Mouse (Mus musculus) lung, postnatal 0 days (tissue): ENCODE results near the gene Rap1gap2. TPM values are rescaled to one million over a fixed set of nuclear protein-coding genes. Genes with fewer than 3 reads are reported as not detected.

Experiments
- ATAC-seq: fragments of 200-750 bp; cut with Nextera tagmentation; 2 replicates; pipeline ENCODE4 v1.8.0; 2017; ENCODE audit warnings: moderate library complexity
- DNase-seq: peaks from one replicate; pipeline ENCODE4 v3.0.0-alpha.2; 2016; ENCODE audit warnings: low spot score
- H3K27ac ChIP-seq: fragments of 300-500 bp; sonication (generic); 2 replicates; pipeline ENCODE4 v1.5.1; 2014; ENCODE audit warnings: antibody characterized with exemption, mild to moderate bottlenecking, low read length, mixed read lengths
- H3K27me3 ChIP-seq: fragments of 300-500 bp; sonication (generic); replicated peaks from 2 replicates; pipeline ENCODE4 v1.6.1; 2014; ENCODE audit warnings: low read length, mixed read lengths; ENCODE audit not compliant: insufficient read depth
- H3K36me3 ChIP-seq: fragments of 300-500 bp; sonication (generic); 2 replicates; pipeline ENCODE4 v1.6.1; 2014; ENCODE audit warnings: low read length, mixed read lengths; ENCODE audit not compliant: insufficient read depth
- H3K4me1 ChIP-seq: fragments of 300-500 bp; sonication (generic); 2 replicates; pipeline ENCODE4 v1.6.1; 2014; ENCODE audit warnings: antibody characterized with exemption, low read depth, low read length, mixed read lengths; ENCODE audit not compliant: insufficient read depth
- H3K4me2 ChIP-seq: fragments of 300-500 bp; sonication (generic); replicated peaks from 2 replicates; pipeline ENCODE4 v1.6.1; 2014; ENCODE audit warnings: low read depth, mild to moderate bottlenecking, low read length, moderate library complexity, mixed read lengths
- H3K4me3 ChIP-seq: fragments of 300-500 bp; sonication (generic); 2 replicates; pipeline ENCODE4 v1.5.1; 2014; ENCODE audit warnings: low read depth, low read length
- H3K9ac ChIP-seq: fragments of 300-500 bp; sonication (generic); replicated peaks from 2 replicates; pipeline ENCODE4 v1.6.1; 2014; ENCODE audit warnings: low read depth, mild to moderate bottlenecking
- H3K9me3 ChIP-seq: fragments of 300-500 bp; sonication (generic); 2 replicates; pipeline ENCODE4 v1.6.1; 2016; ENCODE audit warnings: low read length, mixed read lengths
- CTCF ChIP-seq: IDR thresholded peaks from 2 replicates; pipeline ENCODE4 v1.5.1; 2016; ENCODE audit warnings: antibody characterized with exemption, mild to moderate bottlenecking
- EP300 ChIP-seq: IDR thresholded peaks from 2 replicates; pipeline ENCODE4 v1.6.1; 2016; ENCODE audit warnings: antibody characterized with exemption, mild to moderate bottlenecking, control low read depth
- WGBS: fragments of 180-500 bp; shearing (Covaris S2); extraction: QIAGEN DNeasy Blood & Tissue Kit; methylation state at CpG from one replicate; pipeline ENCODE4 v1.1.7; 2014; 5-methylcytosine and 5-hydroxymethylcytosine counted together
- polyA plus RNA-seq: library from polyadenylated mRNA; unstranded; fragments of >200 nt; fragmentation: Nextera tagmentation; extraction: Ambion mirVana; gene quantifications from 2 replicates; pipeline ENCODE4 v1.2.1, GENCODE M21; 2015

The Rap1gap2 gene
- polyA plus RNA-seq, 1 experiment from 2014 or later = 1.1 TPM

GRCm38 (mm10) chr11:74414112-74414511, 196.6 kb downstream of the Rap1gap2 start:
- TF ChIP-seq CTCF (no peak), EP300 (no peak)
- Histone ChIP-seq H3K4me2 (no peak overlapping the region), H3K9me3 (no peaks in the 10 kb centered on the region), H3K36me3 (no peaks in the 10 kb centered on the region), H3K9ac (no peak overlapping the region), H3K4me3 (no peak overlapping the region), H3K27me3 (no peaks in the 10 kb centered on the region), H3K27ac (no peak overlapping the region), H3K4me1 (peaks cover 6% of the 10 kb centered on the region; the same call in 1 of the 2 replicates)
- DNase-seq (no peak), ATAC-seq (no peak; the same call in 1 of the 2 replicates)
- 40% methylated on average over 9 of the region's 9 CpGs for WGBS

- peaks cover 11% of the 10 kb centered on the region; the same call in 1 of the 2 replicates for H3K4me1 ChIP-seq
- 52% methylated on average over 3 of the region's 3 CpGs for WGBS
- no peak overlapping the region for H3K4me3 ChIP-seq
- H3K27ac ChIP-seq = no peak overlapping the region
- DNase-seq (no peak), ATAC-seq (no peak)
- TF ChIP-seq CTCF = no peak
- no peak for TF ChIP-seq EP300
- no peak overlapping the region for H3K4me2 ChIP-seq
- no peaks in the 10 kb centered on the region for H3K36me3 ChIP-seq
- no peaks in the 10 kb centered on the region for H3K27me3 ChIP-seq
- no peak overlapping the region for H3K9ac ChIP-seq
- no peaks in the 10 kb centered on the region for H3K9me3 ChIP-seq
These were observed 197.2 kb downstream of the Rap1gap2 start for GRCm38 (mm10) chr11:74413449-74413972.

- no peak for DNase-seq
- H3K4me2 ChIP-seq = no peak overlapping the region
- no peak for ATAC-seq
- H3K4me3 ChIP-seq = no peak overlapping the region
- no peak overlapping the region for H3K27ac ChIP-seq
- 67% methylated on average over 3 of the region's 3 CpGs for WGBS
- no peak for TF ChIP-seq CTCF
- no peak for TF ChIP-seq EP300
- no peaks in the 10 kb centered on the region for H3K27me3 ChIP-seq
- H3K9me3 ChIP-seq = no peaks in the 10 kb centered on the region
- no peaks in the 10 kb centered on the region for H3K36me3 ChIP-seq
- H3K9ac ChIP-seq = no peak overlapping the region
- peaks cover 11% of the 10 kb centered on the region; the same call in 1 of the 2 replicates for H3K4me1 ChIP-seq
These were observed 198.3 kb downstream of the Rap1gap2 start for GRCm38 (mm10) chr11:74412462-74412861.

- Histone ChIP-seq H3K4me1 (peaks cover 11% of the 10 kb centered on the region; the same call in 1 of the 2 replicates), H3K9ac (no peak overlapping the region), H3K27me3 (no peaks in the 10 kb centered on the region), H3K4me2 (no peak overlapping the region), H3K4me3 (no peak overlapping the region), H3K27ac (no peak overlapping the region), H3K9me3 (no peaks in the 10 kb centered on the region), H3K36me3 (no peaks in the 10 kb centered on the region)
- no peak for ATAC-seq
- TF ChIP-seq EP300 (no peak), CTCF (no peak)
- DNase-seq = no peak
- WGBS = 75% methylated on average over 3 of the region's 3 CpGs
These were observed 198.8 kb downstream of the Rap1gap2 start for GRCm38 (mm10) chr11:74411943-74412342.

- Histone ChIP-seq H3K27ac (no peak overlapping the region), H3K4me3 (no peak overlapping the region), H3K4me2 (no peak overlapping the region), H3K27me3 (no peaks in the 10 kb centered on the region), H3K9ac (no peak overlapping the region), H3K4me1 (peaks cover 11% of the 10 kb centered on the region; the same call in 1 of the 2 replicates), H3K36me3 (no peaks in the 10 kb centered on the region), H3K9me3 (no peaks in the 10 kb centered on the region)
- TF ChIP-seq CTCF (no peak), EP300 (no peak)
- DNase-seq = peak; percentile 40
- 23% methylated on average over 4 of the region's 4 CpGs for WGBS
- 0 out of 2 replicates have a peak, but pooled peaks have one; percentile 8 for ATAC-seq
These were observed 200.9 kb downstream of the Rap1gap2 start for GRCm38 (mm10) chr11:74409757-74410174.

GRCm38 (mm10) chr11:74409447-74409754, 201.3 kb downstream of the Rap1gap2 start:
- WGBS = 55% methylated on average over 5 of the region's 5 CpGs
- no peak overlapping the region for H3K4me2 ChIP-seq
- H3K4me1 ChIP-seq = peaks cover 11% of the 10 kb centered on the region; the same call in 1 of the 2 replicates
- no peak for TF ChIP-seq CTCF
- no peak for TF ChIP-seq EP300
- H3K27ac ChIP-seq = no peak overlapping the region
- H3K9ac ChIP-seq = no peak overlapping the region
- ATAC-seq (0 out of 2 replicates have a peak, but pooled peaks have one; percentile 7), DNase-seq (no peak)
- H3K36me3 ChIP-seq = no peaks in the 10 kb centered on the region
- no peaks in the 10 kb centered on the region for H3K27me3 ChIP-seq
- no peaks in the 10 kb centered on the region for H3K9me3 ChIP-seq
- H3K4me3 ChIP-seq = no peak overlapping the region
